Comparison of ENCODE assay signal across 9 mouse cellular contexts in the genomic region with DNA sequence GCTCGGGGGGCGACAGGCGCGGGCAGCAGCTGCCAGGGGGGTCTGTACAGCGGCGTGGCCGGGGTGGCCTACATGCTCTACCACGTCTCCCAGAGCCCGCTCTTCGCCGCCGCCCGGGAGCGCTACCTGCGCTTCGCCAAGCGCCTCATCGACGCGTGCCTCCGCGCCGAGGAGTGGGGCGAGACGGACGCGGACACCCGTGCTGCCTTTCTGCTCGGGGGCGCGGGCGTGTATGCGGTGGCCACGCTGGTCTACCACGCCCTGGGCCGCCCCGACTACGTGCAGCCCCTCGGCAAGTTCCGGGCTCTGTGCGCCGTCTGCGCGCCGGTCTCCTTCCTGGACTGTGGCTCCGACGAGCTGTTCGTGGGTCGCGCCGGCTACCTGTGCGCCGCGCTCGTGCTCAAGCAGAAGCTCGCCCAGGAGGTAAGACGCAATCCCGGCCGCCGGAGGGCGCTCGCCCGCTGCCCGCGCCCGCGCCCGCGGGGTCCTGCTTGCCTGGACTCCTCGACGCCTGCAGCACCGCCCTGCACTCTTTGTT. TPM values are rescaled to one million over a fixed set of nuclear protein-coding genes. Genes with fewer than 3 reads are reported as not detected.
A peak's percentile ranks its signal among the peaks of the same experiment; 100 is the strongest.
DNase-seq lines count a peak whose midpoint lies in the region; ATAC-seq lines count a peak whose summit lies in the region.
"Had no signal": no experiment of that assay in that cellular context is flagged by ENCODE, and none has a peak within 500 bp of the region (broad histone marks: within the 10 kb centered on the region; RNA-seq: fewer than 3 reads in every experiment).

No protein-coding gene starts in this region.

- peak overlapping the region; percentile 62 for H3K9ac ChIP-seq in forebrain, embryonic 15.5 days (replicated peaks)
- no peak overlapping the region for H3K9ac ChIP-seq in liver, embryonic 12.5 days
- H3K9ac ChIP-seq in neural tube, embryonic 11.5 days (ENCODE audit: low read length): peak overlapping the region; percentile 26

- peak overlapping the region; percentile 64 for H3K4me2 ChIP-seq in forebrain, embryonic 15.5 days (replicated peaks)
- peak overlapping the region; percentile 67 for H3K4me2 ChIP-seq in liver, embryonic 12.5 days
- H3K4me2 ChIP-seq in neural tube, embryonic 11.5 days (ENCODE audit: low read depth): peak overlapping the region; percentile 51

- 23% methylated on average over 44 of the region's 72 CpGs for WGBS in forebrain, embryonic 15.5 days
- WGBS in liver, embryonic 12.5 days (ENCODE audit: insufficient replicate concordance): 8% methylated on average over 66 of the region's 72 CpGs
- 9% methylated on average over 54 of the region's 72 CpGs for WGBS in neural tube, embryonic 11.5 days

- no peaks in the 10 kb centered on the region for H3K9me3 ChIP-seq in forebrain, embryonic 15.5 days
- H3K9me3 ChIP-seq in liver, embryonic 12.5 days (replicated peaks): no peaks in the 10 kb centered on the region
- H3K9me3 ChIP-seq in neural tube, embryonic 11.5 days (ENCODE audit: control insufficient read depth, low read length): no peaks in the 10 kb centered on the region

- no peaks in the 10 kb centered on the region for H3K36me3 ChIP-seq in forebrain, embryonic 15.5 days
- no peaks in the 10 kb centered on the region for H3K36me3 ChIP-seq in liver, embryonic 12.5 days
- no peaks in the 10 kb centered on the region for H3K36me3 ChIP-seq in neural tube, embryonic 11.5 days (ENCODE audit: control insufficient read depth, insufficient read depth, low read length)

- H3K27me3 ChIP-seq in forebrain, embryonic 15.5 days: no peaks in the 10 kb centered on the region
- H3K27me3 ChIP-seq in liver, embryonic 12.5 days (replicated peaks): peaks cover 41% of the 10 kb centered on the region
- H3K27me3 ChIP-seq in neural tube, embryonic 11.5 days (ENCODE audit: control insufficient read depth, insufficient read depth, low read length): peaks cover 6% of the 10 kb centered on the region; the same call in 1 of the 2 replicates

- H3K4me3 ChIP-seq in forebrain, embryonic 15.5 days: peak overlapping the region; percentile 53
- H3K4me3 ChIP-seq in liver, embryonic 12.5 days: peak overlapping the region; percentile 48
- peak overlapping the region; percentile 33 for H3K4me3 ChIP-seq in neural tube, embryonic 11.5 days (ENCODE audit: low read depth, low read length)

- H3K27ac ChIP-seq in forebrain, embryonic 15.5 days (replicated peaks): peak overlapping the region; percentile 25
- no peak overlapping the region for H3K27ac ChIP-seq in liver, embryonic 12.5 days
- no peak overlapping the region for H3K27ac ChIP-seq in neural tube, embryonic 11.5 days (ENCODE audit: low read depth, low read length)

- H3K4me1 ChIP-seq in forebrain, embryonic 15.5 days: peaks cover 6% of the 10 kb centered on the region; the same call in 1 of the 2 replicates
- peaks cover 6% of the 10 kb centered on the region; the same call in 1 of the 2 replicates for H3K4me1 ChIP-seq in liver, embryonic 12.5 days
- no peaks in the 10 kb centered on the region for H3K4me1 ChIP-seq in neural tube, embryonic 11.5 days (ENCODE audit: control insufficient read depth, insufficient read depth, low read length)

- ATAC-seq in forebrain, embryonic 15.5 days (replicated peaks): peak; percentile 75
- ATAC-seq in liver, embryonic 12.5 days: 0 out of 2 replicates have a peak, but pooled peaks have one; percentile 27
- peak; percentile 63; the same call in 1 of the 2 replicates for ATAC-seq in neural tube, embryonic 11.5 days (ENCODE audit: insufficient read depth, low FRiP score, low TSS enrichment)

- DNase-seq in layer of hippocampus, postnatal 10 days (ENCODE audit: low spot score in 2 of 2): peak; percentile 23 to 35
- no peak for DNase-seq in layer of hippocampus, adult 11-12 months (ENCODE audit: low spot score)
- DNase-seq in cerebellum, adult 11 months: peak; percentile 70
- peak; percentile 62 for DNase-seq in induced T-regulatory cell, adult 2 months (ENCODE audit: low read depth)
- DNase-seq in neural tube, embryonic 11.5 days (ENCODE audit: low spot score): peak; percentile 49
- DNase-seq in urinary bladder, adult 2 months (ENCODE audit: low spot score): peak; percentile 33

RNA-seq across cellular contexts. Expression of gene Lancl3, which starts 0.7 kb away (rescaled TPM):
- 1 to 10 TPM; 3.9 to 5.5 TPM for total RNA-seq in layer of hippocampus, postnatal 10 days (2021)
- 8.0 TPM in 2 replicates for polyA plus RNA-seq in forebrain, embryonic 15.5 days (2015; fragmentation: Nextera tagmentation; extraction: Ambion mirVana)
- polyA plus RNA-seq in liver, embryonic 12.5 days (2016; fragmentation: Nextera tagmentation; extraction: Ambion mirVana): 0.23 and 0.52 TPM in 2 replicates
- 0.32 and 0.41 TPM in 2 replicates for polyA plus RNA-seq in neural tube, embryonic 11.5 days (2014; fragmentation: Nextera tagmentation; extraction: Ambion mirVana)
- 3.4 and 3.5 TPM in 2 replicates for polyA plus RNA-seq in urinary bladder, adult 2 months (2012; rRNA removed)

RNA-seq across cellular contexts. Expression of gene Gm14862, which starts 56.2 kb away (rescaled TPM):
- not detected for total RNA-seq in layer of hippocampus, postnatal 10 days (2021)
- polyA plus RNA-seq in forebrain, embryonic 15.5 days (2015; fragmentation: Nextera tagmentation; extraction: Ambion mirVana): 0.26 TPM in 1 of 2 replicates, not detected in the other
- polyA plus RNA-seq in liver, embryonic 12.5 days (2016; fragmentation: Nextera tagmentation; extraction: Ambion mirVana): 2.8 and 3.0 TPM in 2 replicates
- polyA plus RNA-seq in neural tube, embryonic 11.5 days (2014; fragmentation: Nextera tagmentation; extraction: Ambion mirVana): not detected in 2 replicates
- polyA plus RNA-seq in urinary bladder, adult 2 months (2012; rRNA removed): not detected in 2 replicates
- total RNA-seq: left cerebral cortex, postnatal 10 days had no signal
